Mouse (Mus musculus): ENCODE data around the gene Olfr666.
"Not testable (repeated sequence)": the region's sequence is repeated elsewhere in the genome, so short reads cannot be mapped to it uniquely, and the experiment has no call there.

The Olfr666 gene

GRCm38 (mm10) chr7:104895852-104896251 lies at the start of gene Olfr666:
TSS of gene Olfr666 (minus strand) at chr7:104895952.
- DNase-seq, result no peak

GRCm38 (mm10) chr7:104933940-104934339 lies 38.2 kb upstream of the Olfr666 start, which contains the start of gene Olfr669:
TSS of gene Olfr669 (plus strand) at chr7:104934240.
- DNase-seq, result no peak

GRCm38 (mm10) chr7:104927957-104928356 lies 32.2 kb upstream of the Olfr666 start, which contains the start of gene Olfr668:
TSS of gene Olfr668 (minus strand) at chr7:104928057.
- no peak for DNase-seq

GRCm38 (mm10) chr7:104921382-104921781 lies 25.6 kb upstream of the Olfr666 start, which contains the start of gene Olfr667:
TSS of gene Olfr667 (minus strand) at chr7:104921482.
- no peak for DNase-seq

- DNase-seq, result no peak
Observed at GRCm38 (mm10) chr7:104877731-104878130, 18.0 kb downstream of the Olfr666 start, which contains the start of gene Olfr665. TSS of gene Olfr665 (plus strand) at chr7:104878031.

GRCm38 (mm10) chr7:104861381-104861780 lies 34.4 kb downstream of the Olfr666 start:
- no peak for DNase-seq

GRCm38 (mm10) chr7:104857683-104858082 lies 38.1 kb downstream of the Olfr666 start:
- DNase-seq, result no peak

GRCm38 (mm10) chr7:104856709-104857108 lies 39.0 kb downstream of the Olfr666 start, which contains the start of gene Usp17la:
TSS of gene Usp17la (plus strand) at chr7:104857009.
- not testable (repeated sequence) for DNase-seq

- DNase-seq, result no peak
Observed at GRCm38 (mm10) chr7:104855248-104855750, 40.5 kb downstream of the Olfr666 start.

- not testable (repeated sequence) for DNase-seq
Observed at GRCm38 (mm10) chr7:104851546-104851945, 44.2 kb downstream of the Olfr666 start.

- no peak for DNase-seq
Observed at GRCm38 (mm10) chr7:104843731-104844287, 51.9 kb downstream of the Olfr666 start.

GRCm38 (mm10) chr7:104842503-104842902 lies 53.2 kb downstream of the Olfr666 start, which contains the start of gene Usp17lb:
TSS of gene Usp17lb (minus strand) at chr7:104842603.
- no peak for DNase-seq
